Mouse (Mus musculus) mature B cell (primary cell): ENCODE measurements around the gene Opalin.

ENCODE experiments used
- in situ Hi-C: fragments of 300-500 bp; cut with MboI; formaldehyde crosslinking; loops from 2 replicates; pipeline ENCODE4 v1.14.3; 2019

Gene Opalin

DNA sequence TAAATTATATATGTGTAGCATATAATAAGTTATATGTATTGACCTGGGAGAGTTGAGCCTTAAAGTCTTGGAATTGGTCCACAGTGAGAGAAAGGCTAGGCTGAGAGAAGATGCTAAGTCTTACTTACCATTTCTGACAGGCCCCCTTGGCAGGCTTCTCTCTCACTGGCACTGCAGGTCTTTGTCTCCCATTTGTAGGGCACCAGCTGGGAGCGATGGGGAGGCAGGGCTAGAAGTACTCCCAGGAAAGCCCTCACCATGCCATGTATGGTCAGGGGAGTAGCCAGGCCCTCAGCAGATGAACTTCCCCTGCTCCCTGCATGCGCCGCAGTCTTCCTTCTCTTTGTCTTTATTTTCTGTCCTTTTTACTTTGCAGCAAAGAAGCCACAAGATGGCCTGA, at the start of gene Opalin:
Gene Opalin (minus strand): TSS at position 208 of the 400 bp plus-strand sequence.
- in situ Hi-C loops, result no loop called here

GRCm38 (mm10) chr19:41123009-41123408, 46.1 kb upstream of the Opalin start:
- in situ Hi-C loops, result no loop called here

DNA sequence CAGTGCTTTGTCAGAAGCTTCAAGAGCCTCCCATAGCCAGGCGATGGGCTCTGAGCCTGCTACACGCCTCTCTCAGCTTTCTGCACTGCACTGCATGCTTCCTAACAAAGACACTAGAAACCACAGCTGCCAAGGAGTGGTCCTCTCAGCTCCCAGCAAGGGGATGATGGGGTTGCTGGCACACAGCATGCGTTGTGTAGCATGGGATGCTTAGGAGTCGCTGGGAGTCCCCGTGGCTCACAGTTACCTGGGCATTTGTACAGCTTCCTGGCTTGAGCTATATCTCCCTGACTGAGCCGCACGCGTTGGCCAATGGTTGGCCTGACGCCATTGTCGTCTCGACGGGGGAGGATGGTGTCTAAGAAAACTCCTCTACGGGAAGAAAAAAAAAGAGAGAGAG, 43.0 kb upstream of the Opalin start:
- in situ Hi-C loops, result no loop called here

- in situ Hi-C loops, result no loop called here
Measured at GRCm38 (mm10) chr19:41118346-41118745, 41.4 kb upstream of the Opalin start.

- in situ Hi-C loops, result no loop called here
Measured at GRCm38 (mm10) chr19:41117334-41117733, 40.4 kb upstream of the Opalin start.

DNA sequence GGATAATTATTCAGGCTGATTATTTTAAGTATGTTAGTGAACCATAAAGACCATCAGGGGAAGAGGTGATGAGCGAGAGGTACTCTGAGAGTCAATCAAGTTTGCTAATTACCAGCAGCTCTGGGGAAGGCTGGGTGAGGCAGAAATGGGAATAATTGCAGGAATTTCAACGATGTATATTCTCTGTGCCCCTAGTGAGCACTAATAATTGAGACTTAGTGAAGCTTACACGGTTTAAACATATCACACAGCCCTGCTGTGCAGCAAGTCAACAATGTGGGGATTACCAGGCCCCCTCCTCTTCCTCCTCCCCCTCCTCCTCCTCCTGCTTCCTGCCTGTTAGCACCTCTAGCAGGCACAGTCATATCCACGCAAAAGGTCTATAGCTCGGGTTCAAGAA, 37.7 kb upstream of the Opalin start:
- in situ Hi-C loops, result no loop called here

GRCm38 (mm10) chr19:41113911-41114531, 37.1 kb upstream of the Opalin start:
- in situ Hi-C loops, result no loop called here

DNA sequence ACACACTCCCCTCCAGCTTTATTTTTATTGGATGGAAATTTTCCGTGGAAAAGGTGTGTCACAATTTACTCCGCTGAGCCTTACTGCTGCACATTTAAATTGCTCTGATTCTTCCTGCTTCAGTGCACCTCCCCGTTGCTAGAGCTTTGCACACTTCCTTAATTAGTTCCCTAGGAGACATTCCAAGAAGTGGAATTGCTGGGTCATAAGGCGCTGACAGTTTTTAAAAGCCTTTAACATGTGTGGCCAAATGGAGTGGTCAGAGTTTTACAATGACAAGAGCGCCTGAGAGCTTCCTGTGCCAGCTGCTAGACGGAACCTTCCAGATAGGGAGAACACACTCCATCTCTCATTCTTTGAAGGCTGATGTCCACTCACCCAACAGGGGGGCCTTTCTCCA, 35.7 kb upstream of the Opalin start:
- in situ Hi-C loops, result no loop called here

DNA sequence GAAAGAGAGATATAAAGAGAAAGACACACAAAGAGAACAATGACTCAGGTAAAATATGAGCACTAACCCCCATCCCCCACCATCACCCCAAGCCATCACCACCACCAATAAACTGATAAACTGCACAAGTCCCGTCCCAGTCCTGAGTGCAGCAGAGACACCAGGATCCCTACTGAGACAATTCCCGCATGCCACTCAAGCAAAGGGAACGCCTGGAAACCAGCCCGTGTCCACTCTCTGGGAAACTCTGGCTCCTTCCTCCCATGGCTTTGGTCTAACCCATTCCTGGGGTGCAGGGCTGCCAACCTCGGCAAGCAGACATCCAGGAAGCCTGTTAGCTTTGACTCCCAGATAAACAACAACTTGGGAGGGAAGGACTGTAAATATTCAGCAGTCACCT, 33.1 kb upstream of the Opalin start:
- in situ Hi-C loops, result no loop called here

GRCm38 (mm10) chr19:41109496-41109895, 32.6 kb upstream of the Opalin start:
- in situ Hi-C loops, result no loop called here

GRCm38 (mm10) chr19:41108666-41109065, 31.8 kb upstream of the Opalin start:
- in situ Hi-C loops, result no loop called here

DNA sequence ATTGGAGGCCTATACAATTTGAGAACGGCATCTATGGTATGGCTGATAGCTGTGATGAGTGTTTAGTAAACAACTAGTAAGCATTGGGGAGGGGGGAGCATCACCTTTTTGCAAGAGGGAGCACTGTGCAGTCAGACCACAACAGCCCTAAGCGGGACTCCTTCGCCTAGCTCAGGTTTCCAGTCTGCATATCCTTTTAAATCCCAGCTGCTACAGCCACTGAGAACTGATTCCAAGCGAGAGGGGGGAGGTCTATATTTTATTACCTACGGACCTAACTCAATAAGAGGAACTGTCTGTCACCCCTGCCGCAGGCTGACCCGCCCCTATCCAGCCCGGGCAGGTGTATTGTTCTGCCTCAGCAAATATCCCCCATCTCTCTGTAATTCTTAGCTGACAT, 30.6 kb upstream of the Opalin start:
- in situ Hi-C loops, result no loop called here

- in situ Hi-C loops, result no loop called here
Measured at GRCm38 (mm10) chr19:41104922-41105321, 28.0 kb upstream of the Opalin start.

DNA sequence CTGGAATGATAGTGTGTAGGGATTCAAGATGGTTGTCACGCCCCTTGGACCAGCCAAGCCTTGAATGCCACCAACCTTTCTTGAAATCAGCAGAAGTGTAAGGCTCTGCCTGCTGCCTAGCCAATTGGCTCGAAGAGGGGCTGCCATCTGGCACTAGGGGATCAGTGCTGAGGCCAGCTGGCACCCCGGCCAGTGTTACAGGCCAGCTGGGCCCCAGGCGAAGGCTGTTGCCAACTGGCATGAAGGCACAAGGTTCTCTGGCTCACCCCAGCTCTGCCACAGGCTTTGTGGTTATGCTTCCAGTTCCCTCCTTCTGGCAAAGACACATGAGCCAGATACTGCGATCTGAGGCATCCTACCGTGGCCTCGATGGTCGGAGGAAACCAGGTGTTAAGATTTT, 24.5 kb upstream of the Opalin start:
- in situ Hi-C loops, result no loop called here

DNA sequence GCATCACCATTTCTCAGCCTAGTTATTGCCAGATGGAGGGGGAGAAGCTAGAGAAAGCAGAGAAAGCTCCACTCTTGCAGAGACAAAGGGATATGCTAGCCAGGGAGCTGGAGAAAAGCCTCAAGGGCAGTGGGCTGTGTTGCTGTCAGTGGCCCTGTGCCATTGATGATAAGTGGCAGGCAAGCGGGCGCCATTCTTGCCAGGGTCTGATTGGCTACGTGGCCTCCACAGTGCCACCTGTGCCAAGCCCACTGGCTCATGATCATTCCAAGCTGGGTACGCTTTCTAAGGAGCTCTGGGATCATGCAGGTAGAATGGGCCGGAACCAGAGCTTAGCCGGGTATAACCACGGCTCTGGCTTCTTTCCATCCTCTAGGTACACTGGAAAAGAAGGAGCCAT, 23.9 kb upstream of the Opalin start:
- in situ Hi-C loops, result no loop called here

DNA sequence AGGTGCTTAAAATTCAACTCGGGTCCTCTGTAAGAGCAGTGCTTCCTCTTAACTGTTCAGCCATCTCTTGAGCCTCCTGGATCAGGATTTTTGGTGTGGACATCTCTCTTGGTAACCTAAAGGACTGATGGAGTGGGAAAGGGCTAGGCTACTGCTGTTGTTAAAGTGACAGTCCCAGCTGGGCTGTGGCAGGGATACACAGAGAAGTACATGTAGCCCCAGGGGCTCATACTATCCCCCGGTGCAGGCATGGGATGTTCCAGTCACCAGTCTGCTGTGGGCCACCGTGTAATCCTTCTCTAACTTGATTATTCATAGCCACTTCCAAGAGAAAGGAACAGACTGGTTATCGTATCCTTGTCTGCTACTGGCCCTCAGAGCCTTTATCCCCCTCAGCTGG, 20.1 kb upstream of the Opalin start:
- in situ Hi-C loops, result no loop called here

DNA sequence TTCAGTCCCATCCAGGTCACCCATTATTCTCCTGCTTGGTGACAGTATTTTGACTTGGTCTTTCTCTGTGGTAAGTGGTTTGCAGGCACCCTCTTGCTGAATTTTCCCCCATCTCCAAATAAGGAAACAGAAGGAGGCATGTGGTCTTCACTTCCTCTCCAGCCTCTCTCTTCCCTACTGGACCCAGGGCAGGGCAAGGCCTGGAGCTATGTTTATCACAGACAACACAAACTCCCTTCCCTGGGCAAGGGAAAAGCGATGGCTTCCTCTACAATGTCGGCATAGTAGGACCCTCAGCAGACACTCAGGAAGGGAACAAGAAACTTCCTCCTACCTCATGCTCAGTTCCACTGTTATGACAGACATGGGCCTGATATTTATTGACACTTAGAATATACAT, 15.0 kb upstream of the Opalin start:
- in situ Hi-C loops, result no loop called here

DNA sequence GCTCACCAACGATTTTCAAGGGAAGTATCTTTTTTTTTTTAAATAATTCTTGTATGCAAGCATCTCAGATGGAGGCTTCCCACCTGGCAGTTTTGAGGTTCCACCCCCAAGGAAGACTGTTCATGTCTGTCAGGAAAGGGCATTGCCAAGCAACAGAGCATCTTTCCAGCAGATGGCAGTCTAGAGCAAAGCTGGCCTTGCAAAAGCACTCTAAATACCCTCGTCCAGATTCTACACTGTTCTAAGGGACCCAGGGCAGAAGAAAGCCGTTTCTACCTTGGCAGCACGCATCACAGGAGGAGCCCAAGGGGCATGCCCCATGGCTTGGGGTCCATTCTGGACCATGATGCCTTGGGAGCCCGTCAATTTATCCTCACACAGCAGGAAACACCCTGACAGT, 12.9 kb upstream of the Opalin start:
- in situ Hi-C loops, result no loop called here

DNA sequence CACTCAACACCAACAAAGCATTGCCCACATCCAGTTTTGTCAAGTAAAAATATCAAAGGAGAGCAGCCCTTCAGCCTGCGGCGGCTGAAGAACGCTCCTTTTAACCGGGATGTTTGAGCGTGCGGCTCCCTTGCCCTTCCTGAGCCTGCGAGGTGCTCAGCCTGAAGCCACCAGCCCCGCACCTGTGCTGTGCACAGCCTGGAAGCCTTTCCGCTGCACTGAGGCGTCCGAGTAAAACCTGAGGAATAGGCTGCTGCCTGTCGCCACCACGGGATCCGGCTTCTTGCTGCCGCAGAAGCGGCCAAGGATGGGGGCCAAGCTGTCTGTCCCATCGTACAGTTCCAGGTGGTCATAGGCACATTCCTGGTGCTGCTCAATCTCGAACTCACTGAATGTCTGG, 11.6 kb upstream of the Opalin start:
- in situ Hi-C loops, result no loop called here

- in situ Hi-C loops, result no loop called here
Measured at GRCm38 (mm10) chr19:41087901-41088300, 11.0 kb upstream of the Opalin start.

GRCm38 (mm10) chr19:41086700-41087099, 9.8 kb upstream of the Opalin start:
- in situ Hi-C loops, result no loop called here

DNA sequence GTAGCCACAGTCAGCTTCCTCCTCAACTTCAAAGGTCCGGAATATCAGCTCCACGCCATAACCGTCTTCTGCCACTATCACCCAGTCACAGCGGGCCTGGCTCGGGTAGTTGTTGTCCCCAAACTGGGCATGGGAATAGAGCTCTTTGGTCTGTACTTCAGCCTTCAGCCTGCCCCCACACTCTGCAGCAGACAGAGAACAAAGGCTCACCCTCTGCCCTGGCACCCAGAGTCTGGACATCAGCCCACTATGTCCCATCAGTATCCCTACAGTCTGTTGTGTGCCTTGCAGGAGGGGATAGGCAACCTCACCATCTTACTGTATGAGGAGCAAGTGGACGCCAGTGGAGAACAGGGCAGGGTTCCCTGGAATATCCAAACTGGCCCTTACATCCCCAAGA, 9.4 kb upstream of the Opalin start:
- in situ Hi-C loops, result no loop called here

DNA sequence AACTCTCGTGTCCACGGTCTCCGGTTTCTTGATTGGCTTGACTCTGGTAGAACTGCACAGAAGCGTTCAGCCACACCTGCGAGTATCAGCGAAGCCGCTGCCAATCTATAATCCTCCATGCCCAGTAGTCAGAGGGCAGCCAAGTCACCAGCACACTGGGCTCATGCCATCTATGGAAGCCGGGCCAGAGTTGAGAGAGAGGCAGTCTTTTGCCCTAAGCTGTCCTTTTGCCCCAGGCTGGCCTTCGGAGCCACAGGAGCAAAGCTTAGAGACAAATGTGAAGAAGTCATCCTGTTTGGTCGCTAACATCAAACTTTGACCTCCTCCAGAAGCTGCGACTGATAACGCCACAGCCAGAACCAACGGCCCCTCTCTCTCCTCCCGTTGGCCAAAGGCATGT, 6.7 kb upstream of the Opalin start:
- in situ Hi-C loops, result no loop called here

DNA sequence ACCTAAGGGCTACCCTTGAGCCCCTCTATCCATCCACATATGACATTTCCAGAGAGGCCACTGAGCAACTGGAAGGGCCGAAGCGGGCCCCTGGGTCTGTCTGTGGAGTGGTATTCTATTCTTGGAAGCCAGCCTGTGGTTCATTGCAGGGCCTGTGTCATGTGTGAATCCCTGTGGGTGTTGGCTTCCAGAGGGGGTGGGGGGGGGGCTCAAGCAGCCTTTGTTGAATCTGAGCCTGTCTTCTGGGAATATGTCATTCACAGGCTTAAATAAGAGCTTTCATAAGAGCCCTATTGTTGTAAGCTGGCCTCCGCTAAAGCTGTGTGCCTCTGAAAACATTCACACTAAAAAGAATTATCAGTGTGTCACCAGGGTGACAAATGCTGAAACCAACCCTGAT, 4.7 kb upstream of the Opalin start:
- in situ Hi-C loops, result no loop called here
